Mouse (Mus musculus) limb, embryonic 10.5 days (tissue): ENCODE measurements around the gene Tsfm. TPM values are rescaled to one million over a fixed set of nuclear protein-coding genes. Genes with fewer than 3 reads are reported as not detected.

Experiments used
- DNase-seq: peaks from one replicate; pipeline ENCODE4 v3.0.0-alpha.2; 2017; ENCODE audit warnings: low spot score
- H3K27ac ChIP-seq: fragments of 300-500 bp; sonication (generic); 2 replicates; pipeline ENCODE4 v1.5.1; 2016; ENCODE audit warnings: mild to moderate bottlenecking
- H3K27me3 ChIP-seq: fragments of 300-500 bp; sonication (generic); 2 replicates; pipeline ENCODE4 v1.6.1; 2016; ENCODE audit warnings: low read depth, mild to moderate bottlenecking; ENCODE audit not compliant: poor library complexity, severe bottlenecking
- H3K36me3 ChIP-seq: fragments of 300-500 bp; sonication (generic); 2 replicates; pipeline ENCODE4 v1.6.1; 2016; ENCODE audit warnings: mild to moderate bottlenecking, moderate library complexity
- H3K4me1 ChIP-seq: fragments of 300-500 bp; sonication (generic); 2 replicates; pipeline ENCODE4 v1.6.1; 2016
- H3K4me3 ChIP-seq: fragments of 300-500 bp; sonication (generic); 2 replicates; pipeline ENCODE4 v1.5.1; 2016; ENCODE audit warnings: mild to moderate bottlenecking, moderate library complexity
- H3K9me3 ChIP-seq: fragments of 300-500 bp; sonication (generic); replicated peaks from 2 replicates; pipeline ENCODE4 v1.6.1; 2016; ENCODE audit warnings: mild to moderate bottlenecking
- WGBS: fragments of 180-500 bp; shearing (Covaris S2); methylation state at CpG from one replicate; pipeline ENCODE4 v1.1.7; 2016; 5-methylcytosine and 5-hydroxymethylcytosine counted together
- polyA plus RNA-seq: library from polyadenylated mRNA; unstranded; fragments of >200 nt; fragmentation: Nextera tagmentation; extraction: Ambion mirVana; gene quantifications from 2 replicates; pipeline ENCODE4 v1.2.1, GENCODE M21; 2016

Tsfm gene
- polyA plus RNA-seq, 1 experiment from 2014 or later: 109 TPM

DNA sequence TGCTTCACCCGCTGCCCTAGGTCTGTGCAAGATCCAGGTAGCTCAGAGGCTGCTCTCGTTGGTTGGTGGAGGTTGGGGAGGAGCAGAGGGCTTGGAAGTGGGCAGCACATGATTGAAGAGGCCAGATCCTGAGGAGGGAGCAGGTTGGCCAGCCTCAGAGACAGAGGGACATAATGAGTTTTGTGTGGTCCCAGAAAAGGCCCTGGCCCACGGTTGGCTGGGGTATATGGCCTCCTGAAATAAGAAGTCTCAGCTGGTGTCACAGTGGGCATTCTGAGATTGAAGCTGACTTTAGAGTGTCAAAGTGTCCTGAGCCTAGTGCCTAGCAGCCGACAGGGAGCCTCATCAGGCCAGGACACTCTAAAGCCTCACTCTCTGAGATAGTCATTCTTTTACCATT is 45.5 kb downstream of the Tsfm start:
- DNase-seq: no peak
- WGBS: 85% methylated on average over 4 of the region's 4 CpGs
- Histone ChIP-seq H3K4me3 (no peak overlapping the region), H3K4me1 (peaks cover 85% of the 10 kb centered on the region), H3K27me3 (no peaks in the 10 kb centered on the region), H3K36me3 (peaks cover 46% of the 10 kb centered on the region), H3K9me3 (no peaks in the 10 kb centered on the region), H3K27ac (no peak overlapping the region)

DNA sequence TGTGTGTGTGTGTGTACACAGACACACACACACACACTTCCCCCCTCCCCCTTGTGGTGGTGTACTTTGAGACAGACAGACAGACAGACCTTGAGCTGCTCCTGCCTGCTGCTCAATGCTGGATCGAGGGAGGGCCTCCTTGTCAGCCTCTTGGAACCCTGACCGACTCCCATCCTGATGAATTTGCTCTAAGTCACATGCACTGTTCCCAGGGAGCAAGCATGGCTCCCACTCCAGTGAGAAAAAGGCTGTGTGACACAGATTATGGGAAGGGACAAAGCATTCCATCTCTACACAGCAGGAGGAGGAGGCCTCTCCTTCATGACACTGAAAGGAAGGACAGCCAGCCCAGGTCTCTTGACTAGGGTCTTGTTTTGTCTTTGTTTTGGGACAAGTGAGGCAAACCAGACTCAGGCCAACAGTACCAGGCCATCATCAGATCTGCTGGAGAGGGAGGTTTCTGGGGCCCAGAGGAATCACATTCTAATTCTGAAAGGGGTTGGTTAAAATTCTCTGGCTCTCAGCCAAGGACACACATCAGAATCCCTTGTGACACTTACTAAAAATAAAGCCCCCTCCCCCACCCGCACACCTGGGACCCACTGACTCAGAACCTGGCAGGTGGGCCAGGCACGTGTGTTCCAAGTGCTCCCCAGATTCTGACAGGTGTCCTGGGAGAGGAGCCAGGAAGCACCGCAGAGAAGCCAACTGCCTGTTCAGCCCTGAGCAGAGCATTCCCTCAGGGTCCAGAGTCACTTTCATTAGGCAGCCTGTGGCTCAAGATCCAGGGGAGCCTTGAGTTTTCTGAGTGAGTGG is 46.2 kb downstream of the Tsfm start:
- peaks cover 83% of the 10 kb centered on the region for H3K4me1 ChIP-seq
- no peak overlapping the region for H3K27ac ChIP-seq
- H3K9me3 ChIP-seq: no peaks in the 10 kb centered on the region
- no peaks in the 10 kb centered on the region for H3K27me3 ChIP-seq
- 83% methylated on average over 5 of the region's 5 CpGs for WGBS
- no peak overlapping the region for H3K4me3 ChIP-seq
- peaks cover 46% of the 10 kb centered on the region for H3K36me3 ChIP-seq
- no peak for DNase-seq

DNA sequence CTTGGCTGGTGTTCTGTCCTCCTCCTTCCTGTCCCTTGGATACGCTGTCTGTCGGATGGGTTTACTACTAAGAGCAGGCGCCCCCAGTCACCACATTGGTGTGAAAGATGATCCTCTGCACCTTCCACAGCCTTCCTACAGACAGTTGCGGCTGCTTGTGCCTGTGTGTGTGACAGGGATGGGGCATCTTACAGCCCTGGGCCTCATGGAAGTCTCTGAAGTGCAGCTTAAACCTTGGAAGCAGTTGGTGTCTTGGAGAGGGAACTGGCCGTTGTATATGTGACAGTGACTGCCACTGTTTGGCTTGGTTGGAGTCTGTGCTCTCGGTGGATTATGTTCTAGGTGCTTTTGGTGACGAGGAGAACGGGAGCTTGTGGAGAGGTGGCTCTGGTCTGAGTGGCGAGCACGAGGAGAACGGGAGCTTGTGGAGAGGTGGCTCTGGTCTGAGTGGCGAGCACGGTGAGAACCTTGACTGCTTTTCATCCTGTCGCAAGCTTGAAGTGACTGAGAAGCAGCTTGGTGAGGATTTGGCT is 47.4 kb downstream of the Tsfm start:
- peaks cover 80% of the 10 kb centered on the region for H3K4me1 ChIP-seq
- H3K9me3 ChIP-seq: no peaks in the 10 kb centered on the region
- no peaks in the 10 kb centered on the region for H3K27me3 ChIP-seq
- H3K27ac ChIP-seq: no peak overlapping the region
- 45% methylated on average over 14 of the region's 14 CpGs for WGBS
- H3K36me3 ChIP-seq: peaks cover 43% of the 10 kb centered on the region
- DNase-seq: no peak
- no peak overlapping the region for H3K4me3 ChIP-seq

DNA sequence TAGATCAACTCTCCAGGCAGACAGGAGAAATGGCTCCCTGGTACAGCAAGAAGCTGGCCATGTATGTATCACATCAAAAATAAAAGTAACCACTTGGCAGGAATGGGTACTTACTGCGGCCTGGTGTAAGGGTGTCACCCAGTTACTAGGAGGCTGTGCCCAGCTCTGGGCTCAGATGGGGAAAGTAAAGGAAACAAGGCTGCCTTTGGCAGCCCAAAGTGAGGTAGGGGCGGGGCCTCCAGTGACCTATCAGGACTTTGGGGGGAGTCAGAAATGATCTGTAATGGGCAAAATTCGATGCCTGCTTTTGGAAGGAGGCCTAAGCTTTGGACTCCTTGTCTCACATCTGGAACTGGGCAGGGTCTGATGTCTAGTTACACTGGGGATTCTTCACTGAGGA is 48.9 kb downstream of the Tsfm start:
- Histone ChIP-seq H3K27ac (no peak overlapping the region), H3K4me1 (peaks cover 74% of the 10 kb centered on the region), H3K27me3 (no peaks in the 10 kb centered on the region), H3K9me3 (no peaks in the 10 kb centered on the region), H3K36me3 (peaks cover 38% of the 10 kb centered on the region), H3K4me3 (0 out of 2 replicates have a peak overlapping the region, but pooled peaks have one; percentile 30)
- 64% methylated on average over 3 of the region's 3 CpGs for WGBS
- no peak for DNase-seq

DNA sequence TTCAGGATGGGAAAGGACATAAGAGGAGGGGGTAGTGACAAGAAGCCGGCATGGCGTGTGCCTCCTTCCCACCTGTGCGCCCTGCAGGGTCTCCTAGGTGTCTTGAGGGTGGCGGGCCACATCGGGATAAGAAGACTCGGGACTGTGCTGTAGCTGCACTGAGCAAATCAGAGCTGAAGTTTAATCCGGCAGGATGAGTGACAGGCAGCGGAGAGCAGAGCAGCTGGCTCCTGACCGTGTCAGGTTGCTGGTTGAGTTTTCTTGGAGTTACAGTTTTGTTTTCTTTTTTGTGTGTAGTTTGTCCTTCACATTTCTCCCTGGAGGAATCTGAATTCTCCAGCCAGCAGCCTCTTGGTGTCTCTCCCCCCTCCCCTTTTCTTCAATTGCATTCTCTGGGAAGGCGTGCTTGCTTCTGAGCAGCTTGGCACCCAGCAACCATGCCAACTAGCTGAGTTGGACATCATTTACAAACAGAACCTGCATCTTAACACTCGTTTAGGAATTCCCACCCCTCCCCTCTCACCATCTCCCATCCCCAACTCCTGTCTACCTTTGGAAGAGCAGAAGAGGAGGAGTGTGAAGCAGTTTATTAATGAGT is 49.6 kb downstream of the Tsfm start:
- H3K9me3 ChIP-seq: no peaks in the 10 kb centered on the region
- 19% methylated on average over 11 of the region's 11 CpGs for WGBS
- H3K4me1 ChIP-seq: peaks cover 67% of the 10 kb centered on the region
- H3K36me3 ChIP-seq: peaks cover 31% of the 10 kb centered on the region
- H3K4me3 ChIP-seq: peak overlapping the region; percentile 98
- H3K27me3 ChIP-seq: no peaks in the 10 kb centered on the region
- no peak for DNase-seq
- peak overlapping the region; percentile 96 for H3K27ac ChIP-seq

DNA sequence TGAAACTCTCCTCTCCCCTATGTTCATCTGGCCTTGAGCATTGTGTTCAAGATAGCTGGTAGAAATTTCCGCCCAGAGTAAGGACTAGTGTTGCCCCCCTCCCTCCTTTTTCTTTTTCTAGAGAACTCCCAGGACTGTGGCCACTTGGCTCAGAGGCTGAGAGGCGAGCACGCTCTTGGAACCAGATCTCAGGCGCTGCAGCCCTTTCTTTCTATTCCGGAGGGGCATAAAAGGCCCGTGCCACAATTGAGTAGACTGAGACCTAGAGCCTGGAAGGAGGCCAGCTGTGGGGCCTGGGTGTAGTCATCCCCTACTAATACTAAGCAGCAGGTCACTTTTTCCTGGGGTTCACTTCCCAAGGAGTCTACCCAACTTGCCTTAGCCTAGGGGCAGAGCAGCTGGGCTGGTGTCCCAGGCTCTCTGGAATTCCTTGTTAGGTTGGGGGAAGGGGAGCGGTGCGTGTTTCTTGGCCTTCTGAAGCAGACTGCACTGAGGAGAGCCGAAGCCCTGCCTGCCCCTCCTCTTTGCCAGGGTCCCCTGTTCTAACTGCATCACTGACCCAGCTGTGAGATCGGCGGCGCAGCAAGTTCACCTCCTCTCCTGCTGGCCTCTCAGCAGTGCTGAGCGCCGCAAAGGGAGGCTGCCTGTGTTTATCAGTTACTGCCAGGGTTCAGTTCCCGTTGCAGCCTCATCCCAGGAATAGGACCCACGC is 50.3 kb downstream of the Tsfm start:
- WGBS: 1% methylated on average over 16 of the region's 16 CpGs

DNA sequence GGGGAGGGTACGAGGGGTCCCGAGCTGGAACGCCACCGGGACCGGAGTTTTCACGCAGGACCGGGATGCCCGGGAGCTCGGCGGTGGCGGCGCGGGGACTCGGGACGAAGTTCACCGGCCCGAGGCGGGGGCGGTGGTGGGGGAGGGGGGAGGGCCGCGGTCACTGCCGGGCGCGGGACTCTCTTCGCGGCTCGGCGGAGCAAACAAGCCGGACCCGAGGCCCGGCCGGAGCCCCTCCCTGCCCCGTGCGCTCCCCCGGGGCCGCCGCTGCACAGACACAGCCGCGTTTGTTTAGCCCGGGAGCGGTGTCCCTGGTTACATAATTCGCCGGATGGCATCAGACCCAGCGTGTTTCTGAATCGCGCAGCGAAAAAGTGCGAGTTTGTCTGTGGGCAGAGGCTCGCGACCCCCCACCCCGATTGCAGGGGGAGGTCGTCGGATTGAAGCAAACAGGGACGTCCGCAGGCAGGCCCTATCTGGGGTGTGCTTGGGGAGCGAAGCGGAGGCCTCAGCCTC is 50.9 kb downstream of the Tsfm start:
- H3K4me1 ChIP-seq: peaks cover 58% of the 10 kb centered on the region
- peak overlapping the region; percentile 98 for H3K4me3 ChIP-seq
- WGBS: under 1% methylated on average over 50 of the region's 57 CpGs
- peaks cover 22% of the 10 kb centered on the region for H3K36me3 ChIP-seq
- H3K9me3 ChIP-seq: no peaks in the 10 kb centered on the region
- peak overlapping the region; percentile 96 for H3K27ac ChIP-seq
- DNase-seq: peak; percentile 72
- no peaks in the 10 kb centered on the region for H3K27me3 ChIP-seq

More for the DNA sequence above, 50.3 kb downstream of the Tsfm start:
- peak; percentile 60 for DNase-seq
- Histone ChIP-seq H3K27me3 (no peaks in the 10 kb centered on the region), H3K27ac (peak overlapping the region; percentile 96), H3K4me3 (peak overlapping the region; percentile 98), H3K36me3 (peaks cover 27% of the 10 kb centered on the region), H3K9me3 (no peaks in the 10 kb centered on the region), H3K4me1 (peaks cover 62% of the 10 kb centered on the region)

DNA sequence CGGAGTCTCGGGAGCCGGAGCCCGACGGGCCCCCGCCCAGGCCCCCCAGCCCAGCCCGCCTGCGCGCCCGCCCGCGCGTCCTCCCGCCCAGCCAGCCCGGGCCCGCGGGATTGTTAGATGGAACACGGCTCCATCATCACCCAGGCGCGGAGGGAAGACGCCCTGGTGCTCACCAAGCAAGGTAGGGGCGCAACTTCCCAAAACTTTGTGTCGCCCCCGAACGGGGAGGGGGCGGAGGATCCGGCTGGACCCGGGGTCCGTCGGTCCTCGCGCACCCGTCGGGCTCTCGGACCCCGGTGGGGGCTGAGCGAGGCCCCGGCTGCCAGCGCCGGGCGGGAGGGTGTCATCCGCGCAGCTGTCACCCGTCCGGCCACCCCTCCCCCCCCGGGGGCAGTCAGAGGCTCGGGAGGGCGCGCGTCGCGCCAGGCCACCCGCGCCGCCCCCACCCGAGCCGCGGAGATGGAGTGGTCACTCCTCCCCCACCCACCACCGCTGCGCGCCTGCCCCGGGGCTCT is 51.5 kb downstream of the Tsfm start:
- peak overlapping the region; percentile 98 for H3K4me3 ChIP-seq
- H3K9me3 ChIP-seq: no peaks in the 10 kb centered on the region
- H3K4me1 ChIP-seq: peaks cover 53% of the 10 kb centered on the region
- DNase-seq: no peak
- peak overlapping the region; percentile 96 for H3K27ac ChIP-seq
- under 1% methylated on average over 56 of the region's 62 CpGs for WGBS
- H3K36me3 ChIP-seq: peaks cover 17% of the 10 kb centered on the region
- no peaks in the 10 kb centered on the region for H3K27me3 ChIP-seq

DNA sequence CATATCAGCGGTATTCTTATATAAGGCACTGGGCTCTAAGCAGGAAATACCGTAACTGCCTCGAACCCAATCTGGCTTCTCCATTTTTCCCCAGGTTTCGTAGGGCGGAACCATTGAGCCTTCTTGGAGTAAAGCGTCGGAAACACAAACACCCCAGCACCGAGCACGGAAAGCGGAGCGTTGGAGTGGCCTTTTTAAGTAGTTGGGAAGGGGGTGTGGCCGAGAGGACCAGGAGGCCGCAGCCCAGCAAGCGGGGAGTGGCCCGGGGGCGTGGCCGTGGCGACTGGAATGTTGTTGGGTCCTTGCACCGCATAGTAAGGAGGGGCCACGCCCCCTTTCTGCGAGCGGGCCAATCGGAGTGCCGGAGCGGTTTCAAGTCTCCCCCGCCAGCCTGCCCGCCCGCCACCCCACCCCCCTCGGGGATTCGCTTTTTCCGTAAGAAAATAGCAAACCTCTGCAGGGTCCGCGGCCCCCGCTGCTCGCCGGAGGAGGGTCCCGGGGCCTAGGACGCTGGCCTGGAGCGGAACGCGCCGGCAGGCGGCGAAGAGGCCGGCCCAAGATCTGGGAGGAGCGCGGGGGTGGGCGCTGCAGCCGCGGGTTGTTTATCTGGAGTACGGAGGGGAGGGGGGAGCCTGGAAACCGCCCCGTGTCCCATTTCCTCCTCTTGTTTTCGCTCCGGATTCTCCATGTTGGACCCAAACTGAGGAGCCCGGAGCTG is 52.2 kb downstream of the Tsfm start, which contains the start of gene Ctdsp2:
Ctdsp2 (plus strand) TSS at position 441 of the 718 bp plus-strand sequence.
- H3K36me3 ChIP-seq: peaks cover 9% of the 10 kb centered on the region
- H3K27ac ChIP-seq: peak within 1 kb of the TSS; percentile 96
- H3K9me3 ChIP-seq: no peaks in the 10 kb centered on the region
- no peaks in the 10 kb centered on the region for H3K27me3 ChIP-seq
- peak within 1 kb of the TSS; percentile 98 for H3K4me3 ChIP-seq
- peaks cover 47% of the 10 kb centered on the region for H3K4me1 ChIP-seq
- DNase-seq: peak; percentile 100
- WGBS: under 1% methylated on average over 56 of the region's 56 CpGs

DNA sequence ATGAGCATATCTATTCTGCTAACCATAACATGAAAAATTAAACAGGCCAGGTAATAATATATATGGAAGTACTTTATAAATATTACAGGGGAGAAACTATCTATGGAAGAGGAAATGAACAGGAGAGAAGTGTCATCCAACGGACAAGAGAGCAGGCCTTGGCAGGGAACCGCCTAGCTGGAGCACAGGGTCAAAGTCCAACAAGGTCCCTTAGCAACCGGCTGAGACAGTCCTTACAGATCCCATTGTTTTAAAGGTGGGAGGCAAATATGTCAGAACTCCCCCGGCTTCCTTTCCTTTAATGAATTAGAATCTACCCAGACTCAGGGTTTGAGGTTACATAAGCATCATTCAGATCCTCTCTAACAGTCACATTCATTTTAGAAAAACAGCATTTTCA is 53.6 kb downstream of the Tsfm start:
- no peaks in the 10 kb centered on the region for H3K9me3 ChIP-seq
- no peak for DNase-seq
- WGBS: 77% methylated on average over 4 of the region's 4 CpGs
- no peaks in the 10 kb centered on the region for H3K27me3 ChIP-seq
- H3K4me3 ChIP-seq: no peak overlapping the region
- H3K4me1 ChIP-seq: peaks cover 47% of the 10 kb centered on the region
- H3K36me3 ChIP-seq: no peaks in the 10 kb centered on the region
- H3K27ac ChIP-seq: no peak overlapping the region

DNA sequence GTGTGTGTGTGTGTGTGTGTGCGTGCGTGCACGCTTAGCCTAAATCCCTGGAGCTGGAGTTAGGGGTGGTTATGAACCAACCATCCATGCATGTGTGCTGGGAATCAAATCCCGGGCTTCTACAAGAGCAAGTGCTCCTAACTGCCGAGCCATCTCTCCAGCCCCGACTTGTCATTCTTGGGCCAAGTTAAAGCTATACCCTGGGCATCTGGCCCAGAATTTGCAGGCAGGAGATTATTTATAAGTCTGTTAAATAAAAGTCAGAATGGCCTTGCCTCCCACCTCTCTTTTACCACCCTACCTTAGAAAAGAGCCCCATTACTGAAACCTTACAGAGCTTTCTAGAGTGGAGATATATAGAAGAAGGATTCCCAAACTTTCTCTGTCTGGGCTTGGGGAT is 54.9 kb downstream of the Tsfm start:
- H3K27ac ChIP-seq: no peak overlapping the region
- peaks cover 47% of the 10 kb centered on the region for H3K4me1 ChIP-seq
- no peaks in the 10 kb centered on the region for H3K9me3 ChIP-seq
- H3K4me3 ChIP-seq: no peak overlapping the region
- H3K36me3 ChIP-seq: no peaks in the 10 kb centered on the region
- WGBS: 87% methylated on average over 6 of the region's 6 CpGs
- H3K27me3 ChIP-seq: no peaks in the 10 kb centered on the region
- no peak for DNase-seq

DNA sequence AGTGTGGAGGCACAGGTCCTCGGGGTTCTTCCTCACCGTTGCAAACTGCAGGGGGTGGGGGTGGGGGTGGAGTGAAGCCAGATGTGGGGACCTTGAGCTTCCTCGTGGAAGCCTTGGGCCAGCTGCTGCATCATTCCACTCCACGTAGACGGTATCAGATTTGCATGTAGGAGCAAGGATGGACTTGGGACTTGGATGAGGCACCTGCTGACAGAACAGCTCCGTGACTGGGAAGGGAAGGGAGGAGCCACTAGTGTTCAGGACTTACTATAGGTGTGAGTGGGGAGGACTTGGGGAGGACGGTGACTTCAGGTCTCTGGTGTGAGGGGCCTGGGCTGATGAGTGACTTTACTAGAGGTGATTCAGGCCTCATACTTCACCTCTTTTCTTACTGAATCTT is 57.7 kb downstream of the Tsfm start:
- Histone ChIP-seq H3K36me3 (no peaks in the 10 kb centered on the region), H3K9me3 (no peaks in the 10 kb centered on the region), H3K27ac (peak overlapping the region; percentile 83), H3K4me1 (peaks cover 37% of the 10 kb centered on the region), H3K27me3 (no peaks in the 10 kb centered on the region), H3K4me3 (no peak overlapping the region; the same call in 1 of the 2 replicates)
- 26% methylated on average over 7 of the region's 7 CpGs for WGBS
- DNase-seq: no peak
